Mouse (Mus musculus): Measurements from ENCODE around the gene Cd70. TPM values are rescaled to one million over a fixed set of nuclear protein-coding genes. Genes with fewer than 3 reads are reported as not detected.

The Cd70 gene
- polyA plus RNA-seq, 1 experiment: not detected

DNA sequence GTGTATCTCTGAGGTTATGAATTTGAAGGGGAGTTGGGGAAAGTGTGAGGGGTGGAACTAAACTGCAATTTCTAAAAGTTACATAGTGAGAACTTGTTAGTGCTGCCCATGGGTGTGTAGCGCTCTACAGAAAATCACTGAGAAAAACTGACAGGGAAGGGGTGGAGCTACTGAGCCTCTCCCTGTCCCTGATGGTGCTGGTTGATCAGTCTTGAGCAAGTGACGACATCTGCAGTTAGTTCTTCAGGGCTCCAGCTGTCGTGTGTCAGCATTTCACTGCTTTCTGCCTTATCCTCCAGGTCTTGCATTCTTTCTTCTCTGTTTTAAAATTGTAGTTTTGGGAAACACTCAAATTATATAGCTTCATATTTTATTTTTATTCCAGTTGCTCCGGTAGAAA, 23.8 kb upstream of the Cd70 start:
- H3K4me3 ChIP-seq (ENCODE audit: insufficient read depth, low read length): no peak overlapping the region
- TF ChIP-seq CTCF (IDR thresholded peaks at IDR 0.05; ENCODE audit: borderline replicate concordance, insufficient read depth, low read length): no peak
- TF ChIP-seq POLR2A (IDR thresholded peaks at IDR 0.05; ENCODE audit: low read depth, low read length): no peak
- H3K4me1 ChIP-seq (ENCODE audit: control insufficient read depth, insufficient read depth, low read length): no peaks in the 10 kb centered on the region
- H3K27ac ChIP-seq (ENCODE audit: insufficient read depth, low read length): no peak overlapping the region

- no peaks in the 10 kb centered on the region for H3K4me1 ChIP-seq (ENCODE audit: control insufficient read depth, insufficient read depth, low read length)
- no peak overlapping the region for H3K4me3 ChIP-seq (ENCODE audit: insufficient read depth, low read length)
- TF ChIP-seq POLR2A (IDR thresholded peaks at IDR 0.05; ENCODE audit: low read depth, low read length) (no peak), CTCF (IDR thresholded peaks at IDR 0.05; ENCODE audit: borderline replicate concordance, insufficient read depth, low read length) (no peak)
- H3K27ac ChIP-seq (ENCODE audit: insufficient read depth, low read length): no peak overlapping the region
Observed at GRCm38 (mm10) chr17:57172378-57172777, 22.8 kb upstream of the Cd70 start.

DNA sequence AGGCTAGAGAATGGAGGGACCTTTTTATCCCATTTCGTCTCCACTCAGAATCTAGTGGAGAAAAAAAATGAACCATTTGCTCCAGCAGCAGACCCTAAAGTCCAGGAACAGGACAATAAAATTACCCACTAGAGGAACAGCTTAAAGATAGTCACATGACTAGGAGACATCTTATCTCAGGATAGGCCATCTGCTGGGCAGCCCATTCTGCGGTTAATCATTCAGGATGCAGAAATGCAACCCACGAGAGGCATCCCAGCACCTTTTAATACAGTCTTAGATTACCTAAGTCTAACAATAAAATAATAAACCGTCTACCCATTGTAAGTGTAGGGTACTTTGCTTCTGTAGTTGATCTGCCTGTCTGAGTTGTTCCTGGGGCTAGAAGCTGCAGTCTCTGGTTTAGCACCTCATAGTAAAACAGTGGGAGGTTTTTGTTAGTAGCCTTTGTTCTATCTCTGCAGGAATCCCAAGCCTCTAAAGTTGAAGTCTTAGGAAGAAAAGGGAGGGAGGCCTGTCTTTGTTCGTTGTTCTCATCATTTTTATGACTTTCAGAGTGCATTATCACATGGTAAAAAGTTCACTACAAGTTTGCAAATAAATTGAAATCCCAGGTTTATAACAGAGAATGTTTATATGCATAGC, 21.2 kb upstream of the Cd70 start:
- Histone ChIP-seq H3K4me3 (ENCODE audit: insufficient read depth, low read length) (no peak overlapping the region), H3K4me1 (ENCODE audit: control insufficient read depth, insufficient read depth, low read length) (no peaks in the 10 kb centered on the region), H3K27ac (ENCODE audit: insufficient read depth, low read length) (no peak overlapping the region)
- no peak for TF ChIP-seq POLR2A (IDR thresholded peaks at IDR 0.05; ENCODE audit: low read depth, low read length)
- no peak for TF ChIP-seq CTCF (IDR thresholded peaks at IDR 0.05; ENCODE audit: borderline replicate concordance, insufficient read depth, low read length)

DNA sequence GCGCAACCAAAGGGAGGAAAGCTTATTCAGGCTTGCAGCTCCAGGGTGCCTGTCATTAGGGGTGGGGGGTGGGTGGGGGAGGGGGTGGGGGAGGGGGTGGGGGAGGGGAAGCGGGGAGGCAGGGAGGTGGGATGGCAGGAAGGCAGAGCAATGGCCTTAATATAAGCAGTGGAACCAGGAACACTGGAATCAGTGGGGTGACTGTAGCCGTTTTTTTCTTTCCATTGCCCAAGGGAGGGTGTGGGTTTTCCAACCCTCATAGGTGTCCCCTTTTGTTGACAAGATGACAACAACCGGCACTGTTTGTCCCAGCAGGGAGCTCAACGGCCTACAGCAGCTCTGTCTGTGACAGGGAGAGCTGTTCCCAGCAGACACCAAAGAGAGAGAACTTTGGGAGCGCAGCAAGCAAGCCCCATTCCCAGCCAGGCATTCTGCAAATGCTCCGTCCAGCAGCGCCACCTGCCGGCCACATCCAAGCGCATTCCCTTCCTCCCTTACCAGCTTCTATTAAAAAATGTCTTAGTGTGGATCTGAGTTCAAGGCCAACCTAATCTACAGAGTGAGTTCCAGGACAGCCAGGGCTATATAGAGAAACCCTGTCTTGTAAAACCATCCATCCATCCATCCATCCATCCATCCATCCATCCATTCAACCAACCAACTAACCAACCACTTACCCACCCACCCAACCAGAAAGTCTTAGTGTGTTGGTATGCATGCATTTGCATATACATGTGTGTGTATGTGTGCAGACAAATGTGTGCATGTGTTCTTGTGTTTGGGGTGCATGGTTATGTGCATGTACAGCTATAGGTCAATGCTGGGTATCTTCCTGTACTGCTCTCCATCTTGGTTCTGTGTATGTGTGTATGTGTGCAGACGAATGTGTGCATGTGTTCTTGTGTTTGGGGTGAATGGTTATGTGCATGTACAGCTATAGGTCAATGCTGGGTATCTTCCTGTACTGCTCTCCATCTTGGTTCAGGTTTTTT, 17.5 kb upstream of the Cd70 start:
- Histone ChIP-seq H3K27ac (ENCODE audit: insufficient read depth, low read length) (no peak overlapping the region), H3K4me3 (ENCODE audit: insufficient read depth, low read length) (no peak overlapping the region), H3K4me1 (ENCODE audit: control insufficient read depth, insufficient read depth, low read length) (no peaks in the 10 kb centered on the region)
- no peak for TF ChIP-seq POLR2A (IDR thresholded peaks at IDR 0.05; ENCODE audit: low read depth, low read length)
- TF ChIP-seq CTCF (IDR thresholded peaks at IDR 0.05; ENCODE audit: borderline replicate concordance, insufficient read depth, low read length): peak; percentile 91

DNA sequence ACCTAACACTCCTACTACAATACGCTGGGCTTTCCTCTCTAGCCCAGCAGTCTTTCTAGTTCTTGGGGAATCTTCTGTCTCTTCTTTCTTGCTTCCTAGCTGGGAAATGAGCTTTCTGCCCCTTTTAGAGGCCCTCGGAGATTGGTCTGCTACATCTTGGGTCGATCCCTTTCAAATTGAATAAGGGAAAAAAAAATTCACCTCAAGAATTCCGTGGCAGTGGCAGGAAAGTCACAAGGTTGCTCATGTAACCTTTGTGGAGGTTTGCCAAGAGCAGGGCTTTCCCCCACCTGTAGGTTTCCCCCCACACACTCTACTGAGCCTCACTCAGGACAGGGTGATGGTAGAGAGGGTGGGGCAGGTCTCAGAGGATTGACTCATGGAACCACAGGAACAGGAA, 4.2 kb upstream of the Cd70 start:
- no peak for TF ChIP-seq CTCF (IDR thresholded peaks at IDR 0.05; ENCODE audit: borderline replicate concordance, insufficient read depth, low read length)
- Histone ChIP-seq H3K4me3 (ENCODE audit: insufficient read depth, low read length) (no peak overlapping the region), H3K27ac (ENCODE audit: insufficient read depth, low read length) (no peak overlapping the region), H3K4me1 (ENCODE audit: control insufficient read depth, insufficient read depth, low read length) (no peaks in the 10 kb centered on the region)

DNA sequence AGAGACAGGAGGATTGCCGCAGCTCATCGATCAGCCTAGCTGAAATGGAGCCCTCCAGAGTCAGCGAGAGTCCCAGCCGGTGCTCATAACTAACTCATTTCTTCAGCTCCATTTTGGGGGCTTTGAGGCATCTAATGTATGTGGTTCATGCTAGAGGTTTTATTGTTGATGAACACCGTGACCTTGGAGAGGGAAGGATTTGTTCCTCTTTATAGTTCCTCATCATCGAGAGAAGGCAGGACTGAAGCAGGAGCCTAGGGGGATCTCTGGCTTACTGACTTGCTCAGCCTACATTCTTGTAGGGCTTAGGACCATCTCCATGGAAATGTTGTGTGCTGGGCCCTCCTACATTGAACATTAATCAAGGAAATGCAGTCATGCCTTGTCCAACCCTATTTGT, 3.4 kb upstream of the Cd70 start:
- TF ChIP-seq POLR2A (IDR thresholded peaks at IDR 0.05; ENCODE audit: low read depth, low read length): no peak
- no peak for TF ChIP-seq CTCF (IDR thresholded peaks at IDR 0.05; ENCODE audit: borderline replicate concordance, insufficient read depth, low read length)
- Histone ChIP-seq H3K4me3 (ENCODE audit: insufficient read depth, low read length) (no peak overlapping the region), H3K4me1 (ENCODE audit: control insufficient read depth, insufficient read depth, low read length) (no peaks in the 10 kb centered on the region), H3K27ac (ENCODE audit: insufficient read depth, low read length) (no peak overlapping the region)

GRCm38 (mm10) chr17:57148343-57148742, 1.2 kb downstream of the Cd70 start:
- Histone ChIP-seq H3K4me1 (ENCODE audit: control insufficient read depth, insufficient read depth, low read length) (no peaks in the 10 kb centered on the region), H3K27ac (ENCODE audit: insufficient read depth, low read length) (no peak overlapping the region), H3K4me3 (ENCODE audit: insufficient read depth, low read length) (no peak overlapping the region)
- TF ChIP-seq CTCF (IDR thresholded peaks at IDR 0.05; ENCODE audit: borderline replicate concordance, insufficient read depth, low read length): no peak
- no peak for TF ChIP-seq POLR2A (IDR thresholded peaks at IDR 0.05; ENCODE audit: low read depth, low read length)

GRCm38 (mm10) chr17:57145115-57145514, 4.5 kb downstream of the Cd70 start:
- no peak overlapping the region for H3K27ac ChIP-seq (ENCODE audit: insufficient read depth, low read length)
- TF ChIP-seq CTCF (IDR thresholded peaks at IDR 0.05; ENCODE audit: borderline replicate concordance, insufficient read depth, low read length) (no peak), POLR2A (IDR thresholded peaks at IDR 0.05; ENCODE audit: low read depth, low read length) (no peak)

DNA sequence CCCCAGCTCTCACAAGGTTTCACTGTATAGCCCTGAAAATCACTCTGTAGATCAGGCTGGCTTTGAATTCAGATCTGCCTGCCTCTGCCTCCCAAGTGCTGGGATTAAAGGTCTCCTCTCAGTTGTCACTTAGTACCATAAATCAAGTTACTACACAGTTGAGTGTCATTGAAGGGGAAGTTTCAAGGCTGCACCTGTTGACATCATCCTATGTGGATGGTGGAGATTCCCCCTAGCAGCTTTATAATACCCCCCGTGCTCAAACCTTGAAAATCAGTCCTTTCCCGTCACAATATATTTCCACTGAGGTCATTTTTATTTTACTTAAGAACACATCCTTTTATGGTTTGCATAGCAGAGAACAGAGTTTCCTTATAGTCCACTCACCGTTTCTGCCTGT, 5.9 kb downstream of the Cd70 start:
- Histone ChIP-seq H3K4me1 (ENCODE audit: control insufficient read depth, insufficient read depth, low read length) (no peaks in the 10 kb centered on the region), H3K4me3 (ENCODE audit: insufficient read depth, low read length) (no peak overlapping the region), H3K27ac (ENCODE audit: insufficient read depth, low read length) (no peak overlapping the region)
- TF ChIP-seq CTCF (IDR thresholded peaks at IDR 0.05; ENCODE audit: borderline replicate concordance, insufficient read depth, low read length) (no peak), POLR2A (IDR thresholded peaks at IDR 0.05; ENCODE audit: low read depth, low read length) (no peak)

More at GRCm38 (mm10) chr17:57145115-57145514, 4.5 kb downstream of the Cd70 start:
- Histone ChIP-seq H3K4me1 (ENCODE audit: control insufficient read depth, insufficient read depth, low read length) (no peaks in the 10 kb centered on the region), H3K4me3 (ENCODE audit: insufficient read depth, low read length) (no peak overlapping the region)

DNA sequence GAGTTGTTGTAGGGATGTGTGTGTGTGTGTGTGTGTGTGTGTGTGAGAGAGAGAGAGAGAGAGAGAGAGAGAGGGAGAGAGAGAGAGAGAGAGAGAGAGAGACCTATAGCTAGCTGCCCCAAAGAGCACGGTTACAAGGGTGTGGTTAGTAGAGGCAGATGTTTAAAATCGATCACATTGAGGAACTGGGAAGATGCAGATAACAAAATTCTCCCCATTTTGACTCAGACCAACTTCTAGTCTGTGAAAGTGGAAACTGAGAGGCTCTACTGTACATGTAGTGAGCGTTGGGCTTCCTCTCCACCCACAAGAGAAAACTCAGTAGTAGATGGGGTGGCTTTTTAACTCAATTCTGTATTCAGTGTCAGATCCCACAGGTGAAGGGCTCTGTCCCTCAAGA, 9.9 kb downstream of the Cd70 start:
- TF ChIP-seq CTCF (IDR thresholded peaks at IDR 0.05; ENCODE audit: borderline replicate concordance, insufficient read depth, low read length): no peak
- Histone ChIP-seq H3K4me3 (ENCODE audit: insufficient read depth, low read length) (no peak overlapping the region), H3K4me1 (ENCODE audit: control insufficient read depth, insufficient read depth, low read length) (no peaks in the 10 kb centered on the region), H3K27ac (ENCODE audit: insufficient read depth, low read length) (no peak overlapping the region)
